Mouse (Mus musculus) forebrain, embryonic 12.5 days (tissue): ENCODE measurements at regions not wholly inside any gene's neighbourhood (a gene's known extent, or its start where the extent isn't known, plus 50 kb on each side); places are given as distances from the start of the nearest gene placed in this dataset.

Experiments
- ATAC-seq: fragments of 200-750 bp; cut with Nextera tagmentation; 2 replicates; pipeline ENCODE4 v1.8.0; 2017; ENCODE audit warnings: moderate TSS enrichment; ENCODE audit not compliant: low FRiP score
- H3K27ac ChIP-seq: fragments of 300-500 bp; sonication (generic); 2 replicates; pipeline ENCODE4 v1.5.1; 2016; ENCODE audit warnings: mild to moderate bottlenecking
- H3K27me3 ChIP-seq: fragments of 300-500 bp; sonication (generic); 2 replicates; pipeline ENCODE4 v1.6.1; 2016; ENCODE audit warnings: mild to moderate bottlenecking
- H3K36me3 ChIP-seq: fragments of 300-500 bp; sonication (generic); replicated peaks from 2 replicates; pipeline ENCODE4 v1.6.1; 2016; ENCODE audit warnings: mild to moderate bottlenecking
- H3K4me1 ChIP-seq: fragments of 300-500 bp; sonication (generic); 2 replicates; pipeline ENCODE4 v1.6.1; 2016
- H3K4me2 ChIP-seq: fragments of 300-500 bp; sonication (generic); 2 replicates; pipeline ENCODE4 v1.6.1; 2016; ENCODE audit warnings: mild to moderate bottlenecking, moderate library complexity
- H3K4me3 ChIP-seq: fragments of 300-500 bp; sonication (generic); replicated peaks from 2 replicates; pipeline ENCODE4 v1.5.1; 2016; ENCODE audit warnings: mild to moderate bottlenecking
- H3K9ac ChIP-seq: fragments of 300-500 bp; sonication (generic); 2 replicates; pipeline ENCODE4 v1.6.1; 2016; ENCODE audit warnings: mild to moderate bottlenecking
- H3K9me3 ChIP-seq: fragments of 300-500 bp; sonication (generic); 2 replicates; pipeline ENCODE4 v1.6.1; 2016
- WGBS: fragments of 180-500 bp; shearing (Covaris S2); methylation state at CpG from one replicate; pipeline ENCODE4 v1.1.7; 2016; 5-methylcytosine and 5-hydroxymethylcytosine counted together

DNA sequence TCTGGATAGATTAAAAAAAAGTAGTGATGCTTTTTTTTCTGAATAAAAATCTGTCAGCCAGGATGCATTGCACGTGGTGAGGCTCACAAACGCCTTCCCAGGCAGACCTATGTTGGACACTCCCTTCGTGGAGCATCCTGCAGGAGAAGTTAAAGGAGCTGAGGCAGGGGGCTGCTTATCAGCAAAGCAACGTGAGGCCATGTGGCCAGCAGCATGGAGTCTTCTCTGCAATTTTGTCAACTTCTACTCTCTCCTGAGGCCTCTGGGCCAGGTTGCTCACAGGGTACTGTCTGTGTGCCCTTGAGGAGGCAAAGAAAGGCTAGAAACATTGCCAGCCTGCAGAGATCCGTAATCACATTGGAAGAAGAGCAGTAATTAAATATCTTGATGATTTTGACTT is 140.0 kb upstream of the Gm17728 start:
- no peak overlapping the region for H3K4me2 ChIP-seq
- 83% methylated on average over 5 of the region's 5 CpGs for WGBS

GRCm38 (mm10) chr17:9282333-9283176 is 139.3 kb upstream of the Gm17728 start:
- H3K4me3 ChIP-seq: no peak overlapping the region
- 92% methylated on average over 7 of the region's 7 CpGs for WGBS
- no peak overlapping the region for H3K27ac ChIP-seq
- no peaks in the 10 kb centered on the region for H3K9me3 ChIP-seq
- peaks cover 4% of the 10 kb centered on the region for H3K4me1 ChIP-seq
- ATAC-seq: no peak
- no peaks in the 10 kb centered on the region for H3K36me3 ChIP-seq
- H3K4me2 ChIP-seq: no peak overlapping the region
- no peaks in the 10 kb centered on the region for H3K27me3 ChIP-seq
- H3K9ac ChIP-seq: no peak overlapping the region

More for the DNA sequence above, 140.0 kb upstream of the Gm17728 start:
- no peak overlapping the region for H3K27ac ChIP-seq
- H3K27me3 ChIP-seq: no peaks in the 10 kb centered on the region
- H3K9me3 ChIP-seq: no peaks in the 10 kb centered on the region
- H3K4me3 ChIP-seq: no peak overlapping the region
- peaks cover 4% of the 10 kb centered on the region for H3K4me1 ChIP-seq
- H3K36me3 ChIP-seq: no peaks in the 10 kb centered on the region
- ATAC-seq: no peak
- H3K9ac ChIP-seq: no peak overlapping the region

GRCm38 (mm10) chr17:9286431-9286830 is 135.4 kb upstream of the Gm17728 start:
- Histone ChIP-seq H3K27ac (no peak overlapping the region), H3K27me3 (no peaks in the 10 kb centered on the region), H3K4me2 (no peak overlapping the region), H3K36me3 (no peaks in the 10 kb centered on the region), H3K9me3 (no peaks in the 10 kb centered on the region), H3K4me1 (no peaks in the 10 kb centered on the region), H3K9ac (no peak overlapping the region), H3K4me3 (no peak overlapping the region)
- WGBS: 58% methylated on average over 5 of the region's 5 CpGs
- ATAC-seq: no peak

- ATAC-seq: no peak
- 63% methylated on average over 6 of the region's 6 CpGs for WGBS
These were observed 135.0 kb upstream of the Gm17728 start for GRCm38 (mm10) chr17:9286834-9287233.

DNA sequence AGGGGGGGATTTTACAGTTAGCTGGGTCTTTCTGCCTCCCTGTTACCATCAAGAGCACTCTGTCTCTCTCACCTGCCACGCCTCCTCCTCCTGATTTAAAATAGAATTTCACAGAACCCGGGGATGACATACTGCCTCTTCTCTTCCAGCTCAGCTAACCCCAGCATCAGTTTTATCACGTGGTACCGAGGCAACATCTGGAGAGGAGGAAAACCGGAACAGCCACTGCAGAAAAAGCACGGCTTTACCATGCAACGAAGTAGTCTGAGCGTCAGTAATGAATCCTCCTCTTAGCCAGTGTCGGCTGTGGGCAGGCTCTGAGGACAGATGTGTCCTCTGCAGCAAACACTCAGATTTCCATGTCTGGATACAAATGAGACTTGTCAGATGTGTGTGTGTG is 134.2 kb upstream of the Gm17728 start:
- no peak overlapping the region for H3K4me3 ChIP-seq
- H3K27me3 ChIP-seq: no peaks in the 10 kb centered on the region
- H3K9ac ChIP-seq: no peak overlapping the region
- 72% methylated on average over 9 of the region's 9 CpGs for WGBS
- H3K27ac ChIP-seq: no peak overlapping the region
- no peak overlapping the region for H3K4me2 ChIP-seq
- ATAC-seq: no peak
- no peaks in the 10 kb centered on the region for H3K4me1 ChIP-seq
- no peaks in the 10 kb centered on the region for H3K9me3 ChIP-seq
- H3K36me3 ChIP-seq: no peaks in the 10 kb centered on the region

More at GRCm38 (mm10) chr17:9286834-9287233, 135.0 kb upstream of the Gm17728 start:
- no peaks in the 10 kb centered on the region for H3K9me3 ChIP-seq
- H3K9ac ChIP-seq: no peak overlapping the region
- no peak overlapping the region for H3K4me2 ChIP-seq
- H3K4me1 ChIP-seq: no peaks in the 10 kb centered on the region
- no peak overlapping the region for H3K27ac ChIP-seq
- no peaks in the 10 kb centered on the region for H3K27me3 ChIP-seq
- H3K36me3 ChIP-seq: no peaks in the 10 kb centered on the region
- H3K4me3 ChIP-seq: no peak overlapping the region

GRCm38 (mm10) chr17:9291601-9292000 is 130.3 kb upstream of the Gm17728 start:
- no peaks in the 10 kb centered on the region for H3K9me3 ChIP-seq
- ATAC-seq: no peak
- no peak overlapping the region for H3K4me3 ChIP-seq
- H3K27ac ChIP-seq: no peak overlapping the region
- no peak overlapping the region for H3K9ac ChIP-seq
- 21% methylated on average over 4 of the region's 4 CpGs for WGBS
- no peaks in the 10 kb centered on the region for H3K4me1 ChIP-seq
- no peaks in the 10 kb centered on the region for H3K27me3 ChIP-seq
- H3K4me2 ChIP-seq: no peak overlapping the region
- no peaks in the 10 kb centered on the region for H3K36me3 ChIP-seq

GRCm38 (mm10) chr17:9292296-9292695 is 129.6 kb upstream of the Gm17728 start:
- WGBS: 88% methylated on average over 7 of the region's 7 CpGs
- Histone ChIP-seq H3K36me3 (no peaks in the 10 kb centered on the region), H3K27ac (no peak overlapping the region), H3K4me3 (no peak overlapping the region), H3K4me2 (no peak overlapping the region), H3K27me3 (no peaks in the 10 kb centered on the region), H3K4me1 (no peaks in the 10 kb centered on the region), H3K9ac (no peak overlapping the region), H3K9me3 (no peaks in the 10 kb centered on the region)
- no peak for ATAC-seq

DNA sequence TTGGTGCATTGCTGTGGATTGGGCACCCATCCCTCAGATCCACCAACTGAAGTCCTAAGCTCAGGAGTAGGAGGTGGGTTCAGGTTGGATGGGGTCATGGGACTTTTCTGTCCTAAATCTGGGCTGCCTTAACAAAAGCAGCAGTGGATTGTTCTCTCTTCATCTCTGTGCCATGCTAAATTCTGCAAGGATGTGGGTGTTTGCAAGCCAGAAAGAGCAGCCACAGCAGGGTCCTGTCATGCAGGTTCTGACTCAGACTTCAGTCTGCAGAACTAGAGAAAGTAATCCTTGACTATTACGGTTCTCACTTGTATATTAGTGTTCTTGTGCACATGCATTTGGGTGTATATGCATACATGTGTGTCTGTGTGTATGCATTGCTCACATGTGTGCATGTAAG is 125.5 kb upstream of the Gm17728 start:
- H3K9ac ChIP-seq: no peak overlapping the region
- H3K36me3 ChIP-seq: no peaks in the 10 kb centered on the region
- no peaks in the 10 kb centered on the region for H3K4me1 ChIP-seq
- no peak overlapping the region for H3K4me3 ChIP-seq
- no peak overlapping the region for H3K4me2 ChIP-seq
- no peaks in the 10 kb centered on the region for H3K9me3 ChIP-seq
- no peak overlapping the region for H3K27ac ChIP-seq
- ATAC-seq: no peak
- 84% methylated on average over 1 of the region's 1 CpGs for WGBS
- no peaks in the 10 kb centered on the region for H3K27me3 ChIP-seq

DNA sequence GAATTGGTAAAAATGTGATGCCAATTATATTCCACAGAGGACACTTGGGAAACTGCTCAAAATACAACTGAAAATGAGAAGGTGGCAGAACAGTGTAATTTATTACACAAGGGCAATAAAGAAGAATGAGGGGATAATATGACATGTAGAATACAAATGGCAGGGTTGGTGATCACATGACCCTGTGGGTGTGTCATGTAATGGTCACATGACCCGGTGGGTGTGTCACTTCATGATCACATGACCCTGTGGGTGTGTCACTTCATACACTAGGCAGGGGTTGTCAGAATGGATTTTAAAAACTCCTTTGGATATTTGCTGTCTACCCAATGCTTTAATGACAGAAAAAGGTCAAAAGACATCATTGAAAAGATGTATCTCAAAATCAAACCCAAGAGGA is 123.6 kb upstream of the Gm17728 start:
- H3K27ac ChIP-seq: no peak overlapping the region
- H3K9ac ChIP-seq: no peak overlapping the region
- H3K27me3 ChIP-seq: no peaks in the 10 kb centered on the region
- no peaks in the 10 kb centered on the region for H3K36me3 ChIP-seq
- no peak overlapping the region for H3K4me3 ChIP-seq
- H3K4me2 ChIP-seq: no peak overlapping the region
- no peaks in the 10 kb centered on the region for H3K4me1 ChIP-seq
- ATAC-seq: no peak
- 100% methylated on average over 1 of the region's 1 CpGs for WGBS
- no peaks in the 10 kb centered on the region for H3K9me3 ChIP-seq

GRCm38 (mm10) chr17:9301101-9301501 is 120.8 kb upstream of the Gm17728 start:
- H3K27me3 ChIP-seq: no peaks in the 10 kb centered on the region
- no peak overlapping the region for H3K27ac ChIP-seq
- H3K9me3 ChIP-seq: no peaks in the 10 kb centered on the region
- WGBS: 45% methylated on average over 4 of the region's 4 CpGs
- H3K36me3 ChIP-seq: no peaks in the 10 kb centered on the region
- no peaks in the 10 kb centered on the region for H3K4me1 ChIP-seq
- ATAC-seq: no peak
- no peak overlapping the region for H3K4me3 ChIP-seq
- no peak overlapping the region for H3K9ac ChIP-seq
- H3K4me2 ChIP-seq: no peak overlapping the region

DNA sequence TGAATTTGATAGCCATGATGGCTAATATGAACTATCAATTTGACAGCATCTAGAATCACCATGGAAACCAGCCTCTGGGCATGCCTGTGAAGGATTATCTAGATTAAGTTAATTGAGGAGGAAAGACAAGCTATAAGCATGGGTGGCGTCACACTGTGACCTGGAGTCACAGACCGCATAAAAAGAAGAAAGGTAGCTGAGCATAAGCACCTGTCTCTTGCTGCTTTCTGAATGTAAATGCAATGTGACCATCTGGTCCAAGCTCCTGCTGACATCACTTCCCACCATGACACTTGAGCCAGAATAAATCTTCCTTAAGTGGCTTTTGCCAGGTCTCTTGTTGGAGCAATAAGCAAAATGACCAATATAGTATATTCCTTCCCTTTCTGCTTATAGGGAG is 113.4 kb upstream of the Gm17728 start:
- ATAC-seq: no peak
- Histone ChIP-seq H3K4me2 (no peak overlapping the region), H3K4me3 (no peak overlapping the region), H3K9ac (no peak overlapping the region), H3K27ac (no peak overlapping the region), H3K9me3 (no peaks in the 10 kb centered on the region), H3K36me3 (no peaks in the 10 kb centered on the region), H3K27me3 (no peaks in the 10 kb centered on the region), H3K4me1 (no peaks in the 10 kb centered on the region)
- 45% methylated on average over 2 of the region's 2 CpGs for WGBS

- Histone ChIP-seq H3K4me2 (no peak overlapping the region), H3K9ac (no peak overlapping the region), H3K4me1 (peaks cover 7% of the 10 kb centered on the region; the same call in 1 of the 2 replicates), H3K36me3 (no peaks in the 10 kb centered on the region), H3K4me3 (no peak overlapping the region), H3K27ac (no peak overlapping the region), H3K9me3 (no peaks in the 10 kb centered on the region), H3K27me3 (no peaks in the 10 kb centered on the region)
- WGBS: 75% methylated on average over 6 of the region's 6 CpGs
- no peak for ATAC-seq
These were observed 99.1 kb upstream of the Gm17728 start for GRCm38 (mm10) chr17:9322772-9323171.

DNA sequence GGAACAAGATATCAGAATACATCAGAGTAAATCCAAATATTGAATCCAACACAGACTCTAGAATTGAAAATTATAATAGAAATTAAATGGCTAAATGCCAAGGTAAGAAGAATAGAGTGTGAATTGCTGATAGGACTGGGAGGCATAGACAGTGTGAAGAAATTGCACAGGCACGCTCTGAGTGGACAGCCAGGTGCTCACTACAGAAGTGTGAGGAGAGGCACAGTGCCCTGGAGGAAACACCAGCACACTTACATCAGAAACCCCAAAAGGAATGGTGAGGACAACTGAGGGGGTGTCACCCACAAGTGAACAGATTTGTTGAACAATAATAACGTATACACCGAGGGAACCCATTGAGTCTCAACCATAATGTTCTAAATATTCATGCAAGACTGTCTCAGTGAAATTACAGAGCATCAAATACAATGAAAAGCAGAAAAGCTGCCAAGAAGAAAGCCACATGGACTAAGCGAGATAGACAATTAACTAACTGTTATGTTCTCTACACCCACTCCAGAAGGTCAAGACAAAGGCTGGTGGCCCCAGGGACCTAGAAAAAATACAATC is 92.9 kb upstream of the Gm17728 start:
- no peak overlapping the region for H3K4me3 ChIP-seq
- H3K9ac ChIP-seq: no peak overlapping the region
- no peak overlapping the region for H3K4me2 ChIP-seq
- no peak overlapping the region for H3K27ac ChIP-seq
- H3K27me3 ChIP-seq: no peaks in the 10 kb centered on the region
- H3K9me3 ChIP-seq: no peaks in the 10 kb centered on the region
- peaks cover 7% of the 10 kb centered on the region; the same call in 1 of the 2 replicates for H3K4me1 ChIP-seq
- ATAC-seq: no peak
- WGBS: 68% methylated on average over 4 of the region's 4 CpGs
- H3K36me3 ChIP-seq: no peaks in the 10 kb centered on the region
